Mouse (Mus musculus): Measurements from ENCODE around the gene Sycp3. TPM values are rescaled to one million over a fixed set of nuclear protein-coding genes. Genes with fewer than 3 reads are reported as not detected.

The Sycp3 gene
- total and polyA plus RNA-seq, 3 experiments, result not detected

GRCm38 (mm10) chr10:88501370-88501769 is 42.0 kb downstream of the Sycp3 start:
- DNase-seq (ENCODE audit: low read depth, low spot score), result no peak
- H3K9me3 ChIP-seq (replicated peaks; ENCODE audit: insufficient read depth, low read length), result no peaks in the 10 kb centered on the region
- H3K79me2 ChIP-seq (ENCODE audit: control insufficient read depth, insufficient read depth, low read length, poor library complexity), result no peaks in the 10 kb centered on the region
- H3K9ac ChIP-seq (ENCODE audit: control insufficient read depth, low read depth, low read length, poor library complexity, severe bottlenecking), result no peak overlapping the region
- peaks cover 0 to 5% of the 10 kb centered on the region in 2 experiments; a peak in 2 of 4 replicates for H3K36me3 ChIP-seq (ENCODE audit: control insufficient read depth in 1 of 2, insufficient read depth in 2 of 2, low read length in 2 of 2)
- H3K27ac ChIP-seq (ENCODE audit: control insufficient read depth, low read depth, low read length), result no peak overlapping the region
- TF ChIP-seq MXI1 (IDR thresholded peaks at IDR 0.05; ENCODE audit: low read depth, low read length) (no peak), CHD1 (IDR thresholded peaks at IDR 0.05; ENCODE audit: low read depth, low read length) (no peak), KAT2A (conservative IDR thresholded peaks at IDR 0.05; ENCODE audit: low read depth, low read length) (no peak), MAX (IDR thresholded peaks at IDR 0.05; ENCODE audit: low read length) (no peak), ZNF384 (IDR thresholded peaks at IDR 0.05; ENCODE audit: low read depth, low read length) (no peak), MAFK (IDR thresholded peaks at IDR 0.05; ENCODE audit: borderline replicate concordance, low read depth, low read length) (no peak), EP300 (IDR thresholded peaks at IDR 0.05; ENCODE audit: low read depth in 1 of 2, low read length in 2 of 2) (no peak), MYB (IDR thresholded peaks at IDR 0.05; ENCODE audit: low read depth, low read length) (no peak), CTCF (IDR thresholded peaks at IDR 0.05 in 2 of 3, conservative IDR thresholded peaks at IDR 0.05 in 1 of 3; ENCODE audit: control insufficient read depth in 1 of 3, insufficient read depth in 1 of 3, low read depth in 2 of 3, low read length in 3 of 3, poor library complexity in 1 of 3, severe bottlenecking in 1 of 3) (no peak)
- H3K4me1 ChIP-seq (ENCODE audit: control insufficient read depth in 1 of 2, insufficient read depth in 2 of 2, low read length in 2 of 2), result peaks cover 9 to 11% of the 10 kb centered on the region in 2 experiments; a peak in 3 of 4 replicates
- H3K27me3 ChIP-seq (ENCODE audit: control insufficient read depth in 1 of 2, insufficient read depth in 2 of 2, low read length in 2 of 2), result no peaks in the 10 kb centered on the region
- H3K4me3 ChIP-seq (ENCODE audit: control insufficient read depth in 1 of 2, insufficient read depth in 1 of 2, low read depth in 2 of 2, low read length in 2 of 2), result no peak overlapping the region

GRCm38 (mm10) chr10:88501886-88502765 is 42.8 kb downstream of the Sycp3 start:
- no peaks in the 10 kb centered on the region for H3K27me3 ChIP-seq (ENCODE audit: control insufficient read depth in 1 of 2, insufficient read depth in 2 of 2, low read length in 2 of 2)
- H3K9me3 ChIP-seq (replicated peaks; ENCODE audit: insufficient read depth, low read length), result no peaks in the 10 kb centered on the region
- H3K27ac ChIP-seq (ENCODE audit: control insufficient read depth, low read depth, low read length), result no peak overlapping the region
- peaks cover 9 to 11% of the 10 kb centered on the region in 2 experiments; a peak in 3 of 4 replicates for H3K4me1 ChIP-seq (ENCODE audit: control insufficient read depth in 1 of 2, insufficient read depth in 2 of 2, low read length in 2 of 2)
- no peak overlapping the region for H3K9ac ChIP-seq (ENCODE audit: control insufficient read depth, low read depth, low read length, poor library complexity, severe bottlenecking)
- no peak overlapping the region for H3K4me3 ChIP-seq (ENCODE audit: control insufficient read depth in 1 of 2, insufficient read depth in 1 of 2, low read depth in 2 of 2, low read length in 2 of 2)
- peaks cover 0 to 5% of the 10 kb centered on the region in 2 experiments; a peak in 2 of 4 replicates for H3K36me3 ChIP-seq (ENCODE audit: control insufficient read depth in 1 of 2, insufficient read depth in 2 of 2, low read length in 2 of 2)
- no peak for DNase-seq (ENCODE audit: low read depth, low spot score)
- no peaks in the 10 kb centered on the region for H3K79me2 ChIP-seq (ENCODE audit: control insufficient read depth, insufficient read depth, low read length, poor library complexity)
- TF ChIP-seq CTCF (IDR thresholded peaks at IDR 0.05 in 2 of 3, conservative IDR thresholded peaks at IDR 0.05 in 1 of 3; ENCODE audit: control insufficient read depth in 1 of 3, insufficient read depth in 1 of 3, low read depth in 2 of 3, low read length in 3 of 3, poor library complexity in 1 of 3, severe bottlenecking in 1 of 3), result no peak
- no peak for TF ChIP-seq USF1 (IDR thresholded peaks at IDR 0.05; ENCODE audit: low read depth, low read length)
- no peak for TF ChIP-seq ELF1 (IDR thresholded peaks at IDR 0.05; ENCODE audit: low read depth, low read length)
- no peak for TF ChIP-seq ZC3H11A (IDR thresholded peaks at IDR 0.05; ENCODE audit: low read depth, low read length)

- Histone ChIP-seq H3K36me3 (ENCODE audit: control insufficient read depth in 1 of 2, insufficient read depth in 2 of 2, low read length in 2 of 2) (peaks cover 0 to 5% of the 10 kb centered on the region in 2 experiments; a peak in 2 of 4 replicates), H3K4me3 (ENCODE audit: control insufficient read depth in 1 of 2, insufficient read depth in 1 of 2, low read depth in 2 of 2, low read length in 2 of 2) (peak overlapping the region; percentile 70 to 100), H3K27me3 (ENCODE audit: control insufficient read depth in 1 of 2, insufficient read depth in 2 of 2, low read length in 2 of 2) (no peaks in the 10 kb centered on the region), H3K27ac (ENCODE audit: control insufficient read depth, low read depth, low read length) (no peak overlapping the region), H3K4me1 (ENCODE audit: control insufficient read depth in 1 of 2, insufficient read depth in 2 of 2, low read length in 2 of 2) (peaks cover 9 to 11% of the 10 kb centered on the region in 2 experiments; a peak in 3 of 4 replicates), H3K9me3 (replicated peaks; ENCODE audit: insufficient read depth, low read length) (no peaks in the 10 kb centered on the region), H3K79me2 (ENCODE audit: control insufficient read depth, insufficient read depth, low read length, poor library complexity) (no peaks in the 10 kb centered on the region), H3K9ac (ENCODE audit: control insufficient read depth, low read depth, low read length, poor library complexity, severe bottlenecking) (peak overlapping the region; percentile 70)
- DNase-seq (ENCODE audit: low read depth, low spot score), result no peak
- TF ChIP-seq MXI1 (IDR thresholded peaks at IDR 0.05; ENCODE audit: low read depth, low read length) (no peak), GATA1 (IDR thresholded peaks at IDR 0.05; ENCODE audit: low read depth, low read length) (peak; percentile 71)
Measured at GRCm38 (mm10) chr10:88502919-88503318, 43.5 kb downstream of the Sycp3 start.

Measured in MEL (cell line).